Mouse (Mus musculus): ENCODE results near the gene Map3k11. TPM values are rescaled to one million over a fixed set of nuclear protein-coding genes. Genes with fewer than 3 reads are reported as not detected.

Gene Map3k11
- total RNA-seq (2014; rRNA removed): 20.6 and 20.7 TPM in 2 replicates
- 10.0 and 10.7 TPM in 2 replicates for polyA plus RNA-seq (2015; fragmentation: Nextera tagmentation; extraction: Ambion mirVana)

- ATAC-seq: peak; percentile 96
- H3K27ac ChIP-seq: peak within 1 kb of the TSS; percentile 82
- peaks cover 28% of the 10 kb centered on the region for H3K4me1 ChIP-seq (ENCODE audit: insufficient read depth, low read length)
- H3K4me2 ChIP-seq (ENCODE audit: low read depth, low read length): peak within 1 kb of the TSS; percentile 100
- H3K9me3 ChIP-seq (ENCODE audit: low read length): no peaks in the 10 kb centered on the region
- H3K9ac ChIP-seq (replicated peaks; ENCODE audit: low read length): peak within 1 kb of the TSS; percentile 83
- H3K4me3 ChIP-seq (ENCODE audit: low read length): peak within 1 kb of the TSS; percentile 89
- TF ChIP-seq CTCF (IDR thresholded peaks at IDR 0.05; ENCODE audit: low read depth): peak; percentile 50
- under 1% methylated on average over 69 of the region's 69 CpGs for WGBS
- peak; percentile 99 for DNase-seq (ENCODE audit: low spot score)
- H3K27me3 ChIP-seq (ENCODE audit: insufficient read depth, low read length): no peaks in the 10 kb centered on the region
- H3K36me3 ChIP-seq (ENCODE audit: insufficient read depth, low read length): peaks cover 26% of the 10 kb centered on the region
These were observed at the start of gene Map3k11, which contains the start of gene Pcnx3 for GRCm38 (mm10) chr19:5688200-5689087. Map3k11 (plus strand) TSS chr19:5688742. Pcnx3 (minus strand) TSS chr19:5688908.

- no peak for TF ChIP-seq CTCF (IDR thresholded peaks at IDR 0.05; ENCODE audit: low read depth)
- no peak overlapping the region for H3K4me2 ChIP-seq (ENCODE audit: low read depth, low read length)
- DNase-seq (ENCODE audit: low spot score): no peak
- no peaks in the 10 kb centered on the region for H3K27me3 ChIP-seq (ENCODE audit: insufficient read depth, low read length)
- H3K36me3 ChIP-seq (ENCODE audit: insufficient read depth, low read length): peaks cover 57% of the 10 kb centered on the region
- H3K27ac ChIP-seq: no peak overlapping the region
- no peak overlapping the region for H3K4me3 ChIP-seq (ENCODE audit: low read length)
- H3K4me1 ChIP-seq (ENCODE audit: insufficient read depth, low read length): peaks cover 18% of the 10 kb centered on the region
- no peak overlapping the region for H3K9ac ChIP-seq (replicated peaks; ENCODE audit: low read length)
- H3K9me3 ChIP-seq (ENCODE audit: low read length): no peaks in the 10 kb centered on the region
- WGBS: 74% methylated on average over 9 of the region's 9 CpGs
- no peak for ATAC-seq
These were observed 48.2 kb upstream of the Map3k11 start for GRCm38 (mm10) chr19:5640339-5640738.

- no peak for DNase-seq (ENCODE audit: low spot score)
- WGBS: 90% methylated on average over 17 of the region's 17 CpGs
- no peak overlapping the region for H3K9ac ChIP-seq (replicated peaks; ENCODE audit: low read length)
- peaks cover 64% of the 10 kb centered on the region for H3K36me3 ChIP-seq (ENCODE audit: insufficient read depth, low read length)
- no peaks in the 10 kb centered on the region for H3K27me3 ChIP-seq (ENCODE audit: insufficient read depth, low read length)
- no peak for TF ChIP-seq CTCF (IDR thresholded peaks at IDR 0.05; ENCODE audit: low read depth)
- H3K4me3 ChIP-seq (ENCODE audit: low read length): no peak overlapping the region
- ATAC-seq: no peak
- peaks cover 18% of the 10 kb centered on the region for H3K4me1 ChIP-seq (ENCODE audit: insufficient read depth, low read length)
- H3K9me3 ChIP-seq (ENCODE audit: low read length): no peaks in the 10 kb centered on the region
- H3K27ac ChIP-seq: no peak overlapping the region
- no peak overlapping the region for H3K4me2 ChIP-seq (ENCODE audit: low read depth, low read length)
These were observed 47.5 kb upstream of the Map3k11 start for GRCm38 (mm10) chr19:5641021-5641420.

GRCm38 (mm10) chr19:5641641-5642040 is 46.9 kb upstream of the Map3k11 start:
- H3K27me3 ChIP-seq (ENCODE audit: insufficient read depth, low read length): no peaks in the 10 kb centered on the region
- peaks cover 12% of the 10 kb centered on the region for H3K4me1 ChIP-seq (ENCODE audit: insufficient read depth, low read length)
- H3K9me3 ChIP-seq (ENCODE audit: low read length): no peaks in the 10 kb centered on the region
- H3K4me2 ChIP-seq (ENCODE audit: low read depth, low read length): no peak overlapping the region
- no peak overlapping the region for H3K4me3 ChIP-seq (ENCODE audit: low read length)
- peaks cover 70% of the 10 kb centered on the region for H3K36me3 ChIP-seq (ENCODE audit: insufficient read depth, low read length)
- ATAC-seq (no peak), DNase-seq (ENCODE audit: low spot score) (no peak)
- no peak for TF ChIP-seq CTCF (IDR thresholded peaks at IDR 0.05; ENCODE audit: low read depth)
- no peak overlapping the region for H3K9ac ChIP-seq (replicated peaks; ENCODE audit: low read length)
- 95% methylated on average over 8 of the region's 8 CpGs for WGBS
- no peak overlapping the region for H3K27ac ChIP-seq

GRCm38 (mm10) chr19:5645280-5645679 is 43.3 kb upstream of the Map3k11 start:
- Histone ChIP-seq H3K4me2 (ENCODE audit: low read depth, low read length) (no peak overlapping the region), H3K27ac (no peak overlapping the region), H3K36me3 (ENCODE audit: insufficient read depth, low read length) (peaks cover 67% of the 10 kb centered on the region), H3K27me3 (ENCODE audit: insufficient read depth, low read length) (no peaks in the 10 kb centered on the region), H3K9ac (replicated peaks; ENCODE audit: low read length) (no peak overlapping the region), H3K4me1 (ENCODE audit: insufficient read depth, low read length) (peaks cover 11% of the 10 kb centered on the region; the same call in 1 of the 2 replicates), H3K4me3 (ENCODE audit: low read length) (no peak overlapping the region), H3K9me3 (ENCODE audit: low read length) (no peaks in the 10 kb centered on the region)
- no peak for DNase-seq (ENCODE audit: low spot score)
- WGBS: 97% methylated on average over 9 of the region's 9 CpGs
- no peak for TF ChIP-seq CTCF (IDR thresholded peaks at IDR 0.05; ENCODE audit: low read depth)
- no peak for ATAC-seq

- Histone ChIP-seq H3K4me1 (ENCODE audit: insufficient read depth, low read length) (peaks cover 11% of the 10 kb centered on the region; the same call in 1 of the 2 replicates), H3K4me2 (ENCODE audit: low read depth, low read length) (no peak overlapping the region), H3K27ac (no peak overlapping the region), H3K27me3 (ENCODE audit: insufficient read depth, low read length) (no peaks in the 10 kb centered on the region), H3K9ac (replicated peaks; ENCODE audit: low read length) (no peak overlapping the region), H3K36me3 (ENCODE audit: insufficient read depth, low read length) (peaks cover 53% of the 10 kb centered on the region), H3K9me3 (ENCODE audit: low read length) (no peaks in the 10 kb centered on the region), H3K4me3 (ENCODE audit: low read length) (no peak overlapping the region)
- ATAC-seq (no peak), DNase-seq (ENCODE audit: low spot score) (no peak)
- no peak for TF ChIP-seq CTCF (IDR thresholded peaks at IDR 0.05; ENCODE audit: low read depth)
- 91% methylated on average over 8 of the region's 8 CpGs for whole genome bisulfite sequencing
These were observed 41.7 kb upstream of the Map3k11 start for GRCm38 (mm10) chr19:5646731-5647330.
